Mouse (Mus musculus): Measurements from ENCODE around the gene Colgalt1.

GRCm38 (mm10) chr8:71674071-71674470, 63.3 kb downstream of the Colgalt1 start:
- TF ChIP-seq CTCF (IDR thresholded peaks at IDR 0.05; ENCODE audit: extremely low read depth, insufficient read length, insufficient replicate concordance, low read depth, low read length) = no peak
- no peak for TF ChIP-seq POLR2A (IDR thresholded peaks at IDR 0.05; ENCODE audit: low read depth, low read length)

Measured in small intestine, adult 2 months (tissue).